ENCODE assay signal across 17 mouse cellular contexts in the genomic region with DNA sequence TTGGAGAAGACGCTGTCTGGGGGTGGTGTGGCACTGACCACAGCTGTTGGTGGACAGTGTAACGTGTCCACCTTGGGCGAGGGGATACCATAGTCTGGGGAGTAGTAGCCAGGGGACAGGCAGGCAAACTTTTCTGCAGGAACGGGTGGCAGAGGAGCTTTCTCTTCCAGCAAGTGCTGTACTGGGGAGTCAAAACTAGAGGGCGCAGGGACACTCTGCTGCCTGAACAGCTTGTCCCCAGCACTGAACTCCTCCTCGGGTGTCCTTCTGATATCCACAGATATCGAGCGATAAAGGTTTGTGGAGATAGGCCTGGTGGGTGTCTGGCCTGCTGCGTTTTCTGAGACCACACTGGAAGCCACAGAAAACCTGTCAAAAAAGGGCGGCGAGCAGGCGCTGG. TPM values are rescaled to one million over a fixed set of nuclear protein-coding genes. Genes with fewer than 3 reads are reported as not detected.
DNase-seq lines count a peak whose midpoint lies in the region; ATAC-seq and TF ChIP-seq lines count a peak whose summit lies in the region.
"Had no signal": no experiment of that assay in that cellular context is flagged by ENCODE, and none has a peak within 500 bp of the region (broad histone marks: within the 10 kb centered on the region; RNA-seq: fewer than 3 reads in every experiment).

No protein-coding gene starts in this region.

- no peak overlapping the region for H3K4me3 ChIP-seq in heart, adult 2 months
- no peak overlapping the region for H3K4me3 ChIP-seq in liver, embryonic 12.5 days
- H3K4me3 ChIP-seq: embryonic facial prominence, embryonic 12.5 days; heart, embryonic 12.5 days; liver, embryonic 15.5 days had no signal

- no peaks in the 10 kb centered on the region; the same call in 1 of the 2 replicates for H3K4me1 ChIP-seq in heart, adult 2 months (ENCODE audit: control insufficient read depth, insufficient read depth, low read length)
- no peaks in the 10 kb centered on the region for H3K4me1 ChIP-seq in liver, embryonic 12.5 days
- H3K4me1 ChIP-seq: embryonic facial prominence, embryonic 12.5 days; heart, embryonic 12.5 days; liver, embryonic 15.5 days had no signal

- H3K79me2 ChIP-seq in heart, adult 2 months (replicated peaks; ENCODE audit: control insufficient read depth, insufficient read depth, low read length): no peaks in the 10 kb centered on the region

- H3K36me3 ChIP-seq in heart, adult 2 months (ENCODE audit: control insufficient read depth, insufficient read depth, low read length): no peaks in the 10 kb centered on the region
- peaks cover 99% of the 10 kb centered on the region for H3K36me3 ChIP-seq in liver, embryonic 12.5 days

- no peaks in the 10 kb centered on the region for H3K9me3 ChIP-seq in liver, embryonic 12.5 days (replicated peaks)
- H3K9me3 ChIP-seq: embryonic facial prominence, embryonic 12.5 days; heart, embryonic 12.5 days; liver, embryonic 15.5 days had no signal

- intact Hi-C loops in heart, adult 2 months (cut with DNase I): no loop called here
- intact Hi-C loops in heart, postnatal 36 days (cut with DNase I): no loop called here

- 81% methylated on average over 12 of the region's 12 CpGs for WGBS in heart, adult 2 months
- 86% methylated on average over 12 of the region's 12 CpGs for WGBS in liver, embryonic 12.5 days (ENCODE audit: insufficient replicate concordance)

- no peak for DNase-seq in heart, adult 2 months
- no peak for DNase-seq in heart, postnatal 36 days
- DNase-seq in liver (no peak), ES-CJ7 (ENCODE audit: low read depth, low spot score) (peak; percentile 27)
- DNase-seq in B cell, adult 2 months: no peak
- DNase-seq: adrenal gland, postnatal 14 days; cerebellum, postnatal 36 days; gastrocnemius, postnatal 36 days; kidney, postnatal 25 days; midbrain, embryonic 14.5 days; thymus, postnatal 14 days had no signal

- H3K27me3 ChIP-seq in heart, adult 2 months (ENCODE audit: control insufficient read depth, insufficient read depth, low read length): no peaks in the 10 kb centered on the region
- H3K27me3 ChIP-seq in liver, embryonic 12.5 days (replicated peaks): no peaks in the 10 kb centered on the region
- H3K27me3 ChIP-seq: embryonic facial prominence, embryonic 12.5 days; heart, embryonic 12.5 days; liver, embryonic 15.5 days had no signal

- no peak overlapping the region for H3K27ac ChIP-seq in heart, adult 2 months
- no peak overlapping the region for H3K27ac ChIP-seq in liver, embryonic 12.5 days
- H3K27ac ChIP-seq: embryonic facial prominence, embryonic 12.5 days; liver, embryonic 15.5 days; macrophage had no signal

- TF ChIP-seq EP300 in heart, adult 2 months (IDR thresholded peaks at IDR 0.05; ENCODE audit: insufficient read depth, low read depth, low read length): no peak

- H3K9ac ChIP-seq in heart, adult 2 months (ENCODE audit: low read depth, low read length): no peak overlapping the region
- H3K9ac ChIP-seq in liver, embryonic 12.5 days: no peak overlapping the region
- H3K9ac ChIP-seq: embryonic facial prominence, embryonic 12.5 days; heart, embryonic 12.5 days; liver, embryonic 15.5 days had no signal

- peak; percentile 55 for TF ChIP-seq CTCF in heart, adult 2 months (IDR thresholded peaks at IDR 0.05)

- H3K4me2 ChIP-seq in liver, embryonic 12.5 days: no peak overlapping the region
- H3K4me2 ChIP-seq: embryonic facial prominence, embryonic 12.5 days; heart, embryonic 12.5 days; liver, embryonic 15.5 days had no signal

- TF ChIP-seq POLR2A in heart, adult 2 months (IDR thresholded peaks at IDR 0.05; ENCODE audit: insufficient read depth, low read depth, low read length): no peak

- 0 out of 2 replicates have a peak, but pooled peaks have one; percentile 8 for ATAC-seq in liver, embryonic 12.5 days
- peak; percentile 53; the same call in 1 of the 2 replicates for ATAC-seq in megakaryocyte progenitor cell, adult 5-6 weeks (replicated peaks; ENCODE audit: poor library complexity)

RNA-seq across cellular contexts. Expression of gene Cdh15, which starts 43.7 kb away (rescaled TPM):
- not detected for total RNA-seq in heart, adult 2 months (2021)
- not detected in 2 replicates for polyA plus RNA-seq in heart, adult 2 months (2012; rRNA removed)
- not detected for total RNA-seq in heart, postnatal 36 days (2021)
- 0.17 and 0.66 TPM in 2 replicates for polyA plus RNA-seq in liver, embryonic 12.5 days (2016; fragmentation: Nextera tagmentation; extraction: Ambion mirVana)
- total RNA-seq in megakaryocyte progenitor cell, adult 5-6 weeks (2015): not detected in 2 replicates
- not detected in 2 replicates for total RNA-seq in megakaryocyte progenitor cell, adult 5-6 weeks (2017)
- polyA plus RNA-seq: macrophage had no signal
